Mouse (Mus musculus) thymus, adult 2 months (tissue): ENCODE data around the gene Tuba3b.

Source experiments
- CTCF ChIP-seq: fragments of 200-500 bp; IDR thresholded peaks from 2 replicates; pipeline ENCODE4 v1.5.1; 2012; ENCODE audit warnings: mild to moderate bottlenecking, control low read depth, low read length, moderate library complexity, borderline replicate concordance; ENCODE audit not compliant: control insufficient read depth, poor library complexity, insufficient read depth; ENCODE audit errors: extremely low read depth
- POLR2A ChIP-seq: fragments of 200-500 bp; IDR thresholded peaks from 2 replicates; pipeline ENCODE4 v1.6.1; 2012; ENCODE audit warnings: mild to moderate bottlenecking, low read length, control low read depth, moderate library complexity; ENCODE audit not compliant: control insufficient read depth, poor library complexity, insufficient read depth; ENCODE audit errors: extremely low read depth

GRCm38 (mm10) chr6:145605203-145605602 lies 10.4 kb upstream of the Tuba3b start:
- TF ChIP-seq CTCF (no peak), POLR2A (no peak)
